Mouse (Mus musculus): ENCODE results near the gene Tob1.

Tob1 gene

DNA sequence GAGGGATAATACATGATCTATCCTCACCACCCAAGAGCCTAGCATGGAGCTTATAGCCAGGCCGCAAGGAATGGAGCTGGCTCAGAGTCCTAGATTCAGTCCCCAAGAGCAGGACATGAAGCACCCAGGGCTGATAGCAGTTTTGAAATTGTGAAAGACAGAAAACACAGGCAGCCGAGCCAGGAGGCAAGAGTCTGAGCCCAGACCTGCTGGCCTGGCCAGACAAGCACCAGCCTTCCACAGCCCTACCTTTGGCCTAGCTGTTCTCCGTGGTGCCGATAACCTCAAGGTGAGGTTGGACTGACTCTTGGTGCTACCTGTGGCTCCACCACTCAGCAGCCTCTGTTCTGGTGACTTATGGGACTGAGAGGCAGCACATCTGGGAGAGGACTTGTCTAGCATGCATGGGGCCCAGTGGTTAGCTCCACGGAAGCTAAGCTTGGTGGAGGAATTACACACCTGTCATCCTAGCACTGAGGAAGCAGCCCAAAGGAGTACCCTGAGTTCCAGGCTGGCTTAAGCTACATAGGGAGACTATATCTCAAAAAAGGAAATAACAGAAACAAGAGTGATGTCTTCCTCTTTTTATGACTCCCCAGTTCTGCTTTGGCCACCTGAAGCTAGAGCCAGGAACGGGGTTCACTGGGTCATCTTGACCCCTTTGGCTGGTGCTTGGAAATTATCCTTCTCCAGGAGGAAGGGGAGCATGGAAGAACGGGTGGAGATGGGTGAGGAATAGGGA lies 12.7 kb upstream of the Tob1 start:
- DNase-seq (ENCODE audit: low spot score in 2 of 2), result no peak

DNA sequence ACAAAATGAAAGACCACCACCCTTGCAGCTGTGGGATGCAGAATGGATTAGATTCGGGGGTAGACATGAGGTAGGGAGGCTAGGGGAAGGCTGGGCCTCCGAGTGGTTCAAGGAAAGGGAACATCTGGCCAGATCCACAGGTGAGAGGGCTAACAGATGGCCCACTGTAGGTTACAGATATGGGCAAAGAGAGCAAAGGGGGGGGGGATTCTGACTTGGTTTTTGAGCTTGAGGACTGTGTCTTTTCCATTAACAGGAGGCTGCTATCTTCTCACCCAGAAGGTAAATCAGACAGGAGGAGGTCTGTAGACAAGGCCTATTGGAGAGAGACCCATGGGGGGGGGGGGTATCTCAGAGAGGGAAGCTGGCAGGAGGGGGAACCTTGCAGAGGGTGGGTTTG lies 11.5 kb upstream of the Tob1 start:
- DNase-seq (ENCODE audit: low spot score in 2 of 2), result no peak

DNA sequence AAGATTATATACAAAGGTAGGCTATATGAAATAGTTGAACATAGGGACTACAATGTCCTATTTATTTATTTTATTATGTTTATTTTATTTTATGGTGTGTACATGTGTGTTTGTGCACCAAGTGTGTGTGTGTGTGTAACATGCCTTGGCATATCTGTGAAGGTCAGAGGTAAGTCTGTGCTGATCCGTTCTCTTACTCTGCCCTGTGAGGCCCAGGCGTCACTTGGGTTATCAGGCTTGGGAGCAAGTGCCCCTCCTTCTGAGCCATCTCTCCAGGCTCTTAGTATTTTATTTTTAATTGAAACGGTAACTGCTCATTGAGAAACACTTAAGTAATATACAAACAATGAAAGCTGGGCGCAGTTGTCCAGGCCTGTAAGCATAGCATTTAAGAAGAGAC lies 10.8 kb upstream of the Tob1 start:
- no peak for DNase-seq (ENCODE audit: low spot score in 2 of 2)

DNA sequence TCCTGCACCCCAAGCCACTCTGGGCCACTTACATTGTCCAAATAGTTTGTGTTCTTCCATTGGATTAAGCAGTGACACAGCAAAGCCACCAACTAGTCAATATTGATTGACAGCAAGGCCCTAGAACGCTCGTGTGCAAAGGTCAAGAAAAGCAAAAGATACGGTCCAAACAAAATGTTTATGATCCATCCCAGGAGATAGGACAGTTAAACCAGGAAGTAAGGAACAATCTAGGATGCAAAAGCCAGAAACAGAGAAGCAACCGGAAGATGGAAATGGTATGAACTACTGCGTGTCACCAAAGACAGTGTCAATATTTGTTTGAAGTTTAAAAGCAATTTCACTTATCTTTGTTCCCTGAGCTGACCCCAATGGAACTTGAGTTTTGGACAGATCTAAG lies 9.1 kb upstream of the Tob1 start:
- DNase-seq (ENCODE audit: low spot score in 2 of 2), result no peak

DNA sequence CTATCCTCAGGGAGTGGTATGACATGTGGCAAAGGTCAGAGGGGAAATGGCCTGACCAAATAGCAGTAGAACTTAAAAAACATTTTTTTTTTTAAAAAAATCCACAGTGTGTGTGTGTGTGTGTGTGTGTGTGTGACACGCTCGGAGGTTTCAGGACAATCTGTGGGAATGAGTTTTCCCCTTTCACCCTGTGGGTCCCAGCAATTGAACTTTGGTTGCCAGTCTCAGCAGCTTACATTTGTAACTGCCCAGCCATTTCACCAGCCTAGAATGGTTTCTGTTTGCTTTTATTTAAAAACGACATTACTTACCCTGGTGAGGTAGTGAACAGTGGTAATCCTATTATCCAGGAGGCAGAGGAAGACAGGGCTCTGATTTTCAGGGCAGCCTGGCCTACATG lies 8.2 kb upstream of the Tob1 start:
- no peak for DNase-seq (ENCODE audit: low spot score in 2 of 2)

DNA sequence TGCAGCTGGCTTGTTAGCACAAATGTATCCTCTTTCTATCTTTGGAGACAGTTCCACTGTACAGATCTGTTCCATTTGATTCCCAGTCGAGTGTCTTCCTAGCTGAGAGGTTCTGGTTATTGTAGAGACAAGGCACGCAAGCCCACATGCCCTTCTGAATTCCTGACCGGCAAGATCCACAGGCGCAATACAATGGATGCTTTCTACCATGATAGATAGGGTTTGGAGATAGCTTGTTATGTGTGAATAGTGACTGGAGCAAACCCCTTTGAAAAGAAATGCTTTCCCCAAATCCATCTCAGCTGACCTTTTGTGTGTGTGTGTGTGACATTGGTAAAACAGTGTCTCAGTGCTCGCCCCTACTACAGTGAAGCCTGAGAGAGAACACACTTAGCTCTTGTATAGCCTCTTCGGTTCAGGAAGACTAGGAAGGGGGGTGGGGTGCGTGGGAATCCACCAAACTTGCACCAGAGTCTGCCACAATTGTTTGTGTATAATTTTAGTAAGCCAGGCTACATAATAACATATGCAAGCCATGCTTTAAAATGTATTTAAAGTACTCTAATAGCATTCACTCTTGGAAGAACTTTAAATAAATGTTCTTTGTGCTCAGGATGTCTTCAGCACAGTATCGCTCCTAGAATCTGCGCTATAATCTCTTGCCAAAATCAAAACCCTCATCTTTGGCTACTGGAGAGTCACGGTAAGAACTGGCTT lies 4.7 kb upstream of the Tob1 start:
- DNase-seq (ENCODE audit: low spot score in 2 of 2), result no peak

- no peak for DNase-seq (ENCODE audit: low spot score in 2 of 2)
Measured at GRCm38 (mm10) chr11:94208811-94209675, 2.2 kb upstream of the Tob1 start.

GRCm38 (mm10) chr11:94209695-94210131 lies 1.5 kb upstream of the Tob1 start:
- peak; percentile 50 to 58 for DNase-seq (ENCODE audit: low spot score in 2 of 2)

DNA sequence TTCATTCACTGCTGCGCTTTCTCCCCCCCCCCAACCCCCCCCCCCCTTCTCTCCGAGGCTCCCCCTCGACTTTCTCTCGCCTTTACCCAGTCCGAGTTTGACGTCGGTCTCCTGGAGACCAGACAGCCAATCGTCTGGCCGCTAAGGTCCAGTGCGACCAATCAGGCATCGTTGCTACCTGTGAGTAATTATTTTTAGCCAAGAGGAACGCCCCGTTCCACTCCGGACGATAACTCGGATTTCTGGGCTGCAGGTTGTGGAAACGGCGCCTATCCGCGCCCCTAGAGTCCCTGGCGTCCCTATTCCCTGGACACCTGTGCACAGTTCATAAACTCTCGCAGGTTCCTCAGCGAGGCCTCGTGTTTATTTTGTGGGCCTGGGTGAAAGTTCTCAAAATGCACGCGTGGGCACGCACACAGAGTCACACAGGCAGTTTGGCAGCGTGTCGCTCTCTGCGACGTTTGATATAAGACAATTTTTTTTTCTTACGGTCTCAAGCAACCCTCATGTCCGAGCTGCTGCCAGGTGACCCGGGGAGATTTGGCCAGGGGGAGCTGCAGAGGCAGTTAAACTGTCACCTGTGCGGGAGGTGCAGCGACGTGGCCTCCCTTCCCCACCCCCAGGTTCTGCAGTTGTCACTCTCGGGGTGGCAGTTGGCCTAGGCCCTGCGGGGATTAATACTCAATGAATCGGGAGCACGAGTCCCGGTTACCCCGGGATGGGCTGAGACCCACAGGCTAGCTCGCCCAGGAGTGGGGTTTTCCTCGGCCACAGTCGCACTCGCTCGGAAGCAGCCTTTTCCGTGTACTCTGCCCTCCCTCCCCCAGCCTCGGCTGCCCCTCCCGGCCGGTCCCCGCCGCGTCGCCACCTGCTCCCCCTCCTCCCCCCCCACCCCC lies 815 bp upstream of the Tob1 start:
- peak; percentile 87 to 92 for DNase-seq (ENCODE audit: low spot score in 2 of 2)

- peak; percentile 42 to 44 for DNase-seq (ENCODE audit: low spot score in 2 of 2)
Measured at GRCm38 (mm10) chr11:94211651-94212488, 616 bp downstream of the Tob1 start.

- DNase-seq (ENCODE audit: low spot score in 2 of 2), result no peak
Measured at GRCm38 (mm10) chr11:94212489-94212836, 1.2 kb downstream of the Tob1 start.

DNA sequence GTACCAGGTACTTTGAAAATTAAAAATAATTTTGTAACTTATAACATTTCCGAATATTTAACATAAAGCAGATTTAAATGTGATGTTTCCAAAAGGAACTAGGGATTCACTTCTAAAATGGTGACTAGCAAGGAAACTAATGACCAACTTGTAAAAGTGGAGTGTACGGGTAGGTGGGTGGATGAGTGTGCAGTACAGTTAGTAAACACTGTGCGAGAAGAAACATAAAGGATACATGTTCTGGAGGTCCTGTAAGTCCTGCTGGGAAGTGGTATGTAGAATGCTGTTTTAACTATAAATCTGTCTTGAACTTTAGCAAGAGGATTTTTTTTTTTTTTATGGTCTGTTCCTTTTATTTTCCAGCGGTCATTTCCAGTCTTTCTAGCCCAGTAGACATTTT lies 1.7 kb downstream of the Tob1 start:
- DNase-seq (ENCODE audit: low spot score in 2 of 2), result no peak

- DNase-seq (ENCODE audit: low spot score in 2 of 2), result no peak
Measured at GRCm38 (mm10) chr11:94213735-94214594, 2.7 kb downstream of the Tob1 start.

GRCm38 (mm10) chr11:94215581-94215980 lies 4.3 kb downstream of the Tob1 start:
- no peak for DNase-seq (ENCODE audit: low spot score in 2 of 2)

- no peak for DNase-seq (ENCODE audit: low spot score in 2 of 2)
Measured at GRCm38 (mm10) chr11:94216247-94216646, 5.0 kb downstream of the Tob1 start.

DNA sequence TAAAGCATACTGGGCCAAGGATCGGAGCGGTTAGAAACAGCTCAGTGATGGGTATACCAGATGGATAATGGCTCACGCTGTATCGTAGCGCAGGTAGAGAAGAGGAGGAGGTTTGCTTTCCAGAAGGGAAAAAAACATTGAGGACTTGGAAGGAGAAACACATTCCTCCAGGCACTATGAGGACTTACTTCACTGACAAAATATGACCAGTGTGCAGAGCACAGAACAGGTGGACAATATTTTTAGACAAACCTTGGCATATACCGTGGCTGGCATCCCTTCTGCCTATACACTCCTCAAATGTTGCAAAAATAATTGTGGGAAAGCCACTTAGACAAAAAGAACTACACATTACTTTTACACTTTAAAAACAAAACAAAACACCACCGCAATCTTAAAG lies 10.0 kb downstream of the Tob1 start:
- DNase-seq (ENCODE audit: low spot score in 2 of 2), result no peak

GRCm38 (mm10) chr11:94223531-94223930 lies 12.3 kb downstream of the Tob1 start:
- DNase-seq (ENCODE audit: low spot score in 2 of 2), result no peak

DNA sequence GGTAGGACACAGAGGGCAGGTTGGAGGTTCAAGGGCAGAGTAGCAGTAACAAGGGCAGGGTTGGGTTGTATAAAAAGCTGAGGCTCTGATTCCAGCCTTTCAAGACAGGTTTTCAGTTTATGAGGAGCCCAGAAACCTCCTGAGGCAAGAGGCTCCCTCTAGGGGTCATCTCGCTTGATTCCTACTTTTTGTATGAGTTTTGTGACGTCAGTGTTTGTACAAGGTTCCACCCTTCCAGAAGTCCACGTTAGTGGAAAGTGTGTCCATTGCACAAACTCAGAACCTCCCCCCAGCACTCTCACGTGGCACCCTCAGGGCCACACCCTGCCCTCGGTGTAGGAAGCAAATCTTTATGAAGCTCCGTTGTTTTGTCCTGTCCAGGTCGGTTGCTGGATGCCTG lies 14.7 kb downstream of the Tob1 start:
- no peak for DNase-seq (ENCODE audit: low spot score in 2 of 2)

- DNase-seq (ENCODE audit: low spot score in 2 of 2), result no peak
Measured at GRCm38 (mm10) chr11:94228416-94228815, 17.2 kb downstream of the Tob1 start.
